Mouse (Mus musculus) liver, adult (tissue): Measurements from ENCODE around the gene Rftn1.

Experiments used
- GATA4 ChIP-seq: IDR thresholded peaks from 2 replicates; pipeline ENCODE4 v1.6.1; 2014; ENCODE audit warnings: mild to moderate bottlenecking, low read length; ENCODE audit not compliant: insufficient replicate concordance

The Rftn1 gene

DNA sequence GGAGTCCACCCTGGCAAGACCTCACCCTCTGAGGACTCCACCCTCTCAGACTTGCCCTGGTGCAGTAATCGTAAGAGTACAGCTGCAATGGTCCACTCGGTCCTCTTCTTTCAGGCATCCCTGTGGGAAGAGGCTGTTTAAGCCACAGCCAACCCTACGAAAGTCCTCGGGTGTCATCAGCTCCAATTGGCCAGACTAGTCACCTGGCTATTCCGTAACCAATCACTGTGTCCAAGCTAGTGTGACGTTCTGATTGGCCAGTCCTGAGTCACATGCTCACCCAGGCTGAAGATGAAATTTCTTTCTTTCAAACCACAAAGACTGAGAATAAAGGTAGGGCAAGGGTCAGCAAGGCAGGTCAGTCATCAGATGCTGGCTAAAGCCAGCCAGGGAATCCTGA, 19.4 kb upstream of the Rftn1 start:
- TF ChIP-seq GATA4, result no peak

GRCm38 (mm10) chr17:50208137-50209045, 17.9 kb upstream of the Rftn1 start:
- TF ChIP-seq GATA4, result no peak

GRCm38 (mm10) chr17:50205152-50205782, 14.8 kb upstream of the Rftn1 start:
- TF ChIP-seq GATA4, result no peak

DNA sequence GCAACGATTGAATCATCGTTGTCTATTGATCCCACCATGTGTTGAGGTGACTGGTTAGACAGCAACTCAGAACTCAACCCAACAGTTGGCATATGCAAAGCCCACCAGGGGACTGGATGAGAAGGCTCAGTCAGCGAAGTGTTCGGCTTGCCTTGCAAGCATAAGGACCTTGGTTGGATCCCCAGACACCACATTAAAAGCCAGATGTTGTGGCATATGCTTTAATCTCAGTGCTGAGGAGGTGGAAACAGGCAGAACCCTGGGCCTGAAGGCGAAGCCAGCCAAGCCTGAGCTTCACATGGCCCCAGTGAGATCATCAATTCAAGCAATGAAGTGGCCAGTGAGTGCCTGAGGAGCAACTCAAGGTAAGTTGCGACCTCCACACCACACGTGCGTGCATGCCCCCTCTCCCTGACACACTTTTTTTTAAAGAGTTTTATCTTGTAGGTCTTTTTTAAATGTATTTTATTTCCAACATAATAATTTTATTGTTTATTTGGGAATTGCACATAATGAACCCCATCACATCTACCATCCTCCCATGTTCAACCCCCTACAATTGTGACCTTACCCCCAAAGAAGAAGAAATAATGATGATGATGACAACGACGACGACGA, 11.5 kb upstream of the Rftn1 start:
- TF ChIP-seq GATA4, result no peak

GRCm38 (mm10) chr17:50199075-50199850, 8.8 kb upstream of the Rftn1 start:
- TF ChIP-seq GATA4, result no peak

- no peak for TF ChIP-seq GATA4
Measured at GRCm38 (mm10) chr17:50197572-50197971, 7.1 kb upstream of the Rftn1 start.

- TF ChIP-seq GATA4, result no peak
Measured at GRCm38 (mm10) chr17:50196005-50196672, 5.7 kb upstream of the Rftn1 start.

GRCm38 (mm10) chr17:50195399-50195798, 4.9 kb upstream of the Rftn1 start:
- no peak for TF ChIP-seq GATA4

GRCm38 (mm10) chr17:50194541-50194940, 4.1 kb upstream of the Rftn1 start:
- TF ChIP-seq GATA4, result no peak

GRCm38 (mm10) chr17:50193653-50194052, 3.2 kb upstream of the Rftn1 start:
- no peak for TF ChIP-seq GATA4

DNA sequence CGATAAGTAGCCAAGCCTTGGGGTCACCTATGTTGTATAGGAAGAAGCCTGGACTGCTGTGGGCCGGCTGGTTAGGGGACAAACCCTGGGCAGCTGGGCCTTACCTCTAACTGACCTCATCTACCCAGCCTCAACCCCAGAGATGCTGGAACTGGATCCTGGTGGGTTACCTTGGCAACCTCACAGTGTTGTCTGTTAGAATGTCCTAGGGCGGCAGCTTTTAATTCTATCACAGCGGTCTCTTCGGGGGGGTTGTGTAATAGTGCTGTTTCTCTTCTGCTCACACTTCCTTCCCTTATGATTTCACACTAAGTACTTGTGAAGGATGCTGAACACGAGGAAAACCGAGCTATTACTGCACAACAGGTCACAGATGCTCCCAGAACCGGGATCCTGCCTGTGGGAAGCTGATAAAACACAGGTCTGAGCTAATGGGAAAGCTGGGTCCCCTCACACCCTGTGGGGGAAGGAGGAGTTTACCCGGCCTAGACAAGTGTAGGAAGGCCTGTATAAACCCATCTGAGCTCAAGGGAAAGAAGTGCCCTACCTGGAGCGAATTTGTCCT, 2.0 kb upstream of the Rftn1 start:
- TF ChIP-seq GATA4, result no peak

- TF ChIP-seq GATA4, result no peak
Measured at GRCm38 (mm10) chr17:50191318-50191957, 964 bp upstream of the Rftn1 start.

DNA sequence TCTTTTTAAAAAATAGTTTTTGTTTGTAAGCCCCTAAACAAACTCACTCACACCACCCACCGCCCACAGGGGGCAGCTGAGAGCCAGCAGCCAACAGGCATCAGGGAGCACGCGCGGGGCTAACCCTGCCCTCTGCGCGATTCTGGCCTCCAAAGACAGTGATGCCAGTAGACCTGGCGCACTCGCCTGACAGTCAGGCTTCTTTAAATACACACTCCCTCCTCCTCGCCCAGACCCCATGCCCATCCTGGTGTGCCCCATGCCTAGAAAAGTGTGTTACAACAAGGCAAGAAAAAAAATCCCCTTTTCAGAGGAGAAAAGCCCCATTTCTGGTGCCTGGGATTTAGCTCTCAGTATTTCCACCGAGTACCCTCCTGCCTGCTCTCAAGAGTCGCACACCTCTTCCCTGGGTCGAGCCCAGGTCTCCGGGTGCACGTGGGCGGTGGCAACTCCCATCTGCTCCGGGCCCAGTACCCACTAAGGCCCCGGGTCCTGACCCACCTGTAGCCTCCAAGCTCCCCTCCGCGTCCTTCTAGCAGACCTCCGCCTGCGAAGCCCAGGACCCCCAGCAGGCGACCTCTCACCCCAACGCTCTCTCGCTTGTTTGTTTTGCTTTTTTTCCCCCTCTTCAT, 977 bp downstream of the Rftn1 start:
- TF ChIP-seq GATA4, result no peak
